Mouse (Mus musculus) liver, embryonic 12.5 days (tissue): Measurements from ENCODE around the gene Duox1. TPM values are rescaled to one million over a fixed set of nuclear protein-coding genes. Genes with fewer than 3 reads are reported as not detected.

Experiments
- ATAC-seq: fragments of 200-750 bp; cut with Nextera tagmentation; 2 replicates; pipeline ENCODE4 v1.8.0; 2017; ENCODE audit warnings: moderate number of reproducible peaks, mild to moderate bottlenecking, moderate library complexity
- H3K27ac ChIP-seq: fragments of 300-500 bp; sonication (generic); 2 replicates; pipeline ENCODE4 v1.5.1; 2016; ENCODE audit warnings: mild to moderate bottlenecking
- H3K27me3 ChIP-seq: fragments of 300-500 bp; sonication (generic); replicated peaks from 2 replicates; pipeline ENCODE4 v1.6.1; 2016; ENCODE audit warnings: mild to moderate bottlenecking, moderate library complexity
- H3K36me3 ChIP-seq: fragments of 300-500 bp; sonication (generic); 2 replicates; pipeline ENCODE4 v1.6.1; 2016; ENCODE audit warnings: mild to moderate bottlenecking, moderate library complexity
- H3K4me1 ChIP-seq: fragments of 300-500 bp; sonication (generic); 2 replicates; pipeline ENCODE4 v1.6.1; 2016
- H3K4me2 ChIP-seq: fragments of 300-500 bp; sonication (generic); 2 replicates; pipeline ENCODE4 v1.6.1; 2016; ENCODE audit warnings: mild to moderate bottlenecking, moderate library complexity
- H3K4me3 ChIP-seq: fragments of 300-500 bp; sonication (generic); 2 replicates; pipeline ENCODE4 v1.5.1; 2016; ENCODE audit warnings: mild to moderate bottlenecking, moderate library complexity
- H3K9ac ChIP-seq: fragments of 300-500 bp; sonication (generic); 2 replicates; pipeline ENCODE4 v1.6.1; 2016; ENCODE audit warnings: mild to moderate bottlenecking, moderate library complexity
- H3K9me3 ChIP-seq: fragments of 300-500 bp; sonication (generic); replicated peaks from 2 replicates; pipeline ENCODE4 v1.6.1; 2016; ENCODE audit warnings: mild to moderate bottlenecking, moderate library complexity
- WGBS: fragments of 180-500 bp; shearing (Covaris S2); methylation state at CpG from one replicate; pipeline ENCODE4 v1.1.7; 2016; ENCODE audit not compliant: insufficient replicate concordance; 5-methylcytosine and 5-hydroxymethylcytosine counted together
- polyA plus RNA-seq: library from polyadenylated mRNA; unstranded; fragments of >200 nt; fragmentation: Nextera tagmentation; extraction: Ambion mirVana; gene quantifications from 2 replicates; pipeline ENCODE4 v1.2.1, GENCODE M21; 2016

Gene Duox1
- polyA plus RNA-seq, 1 experiment from 2014 or later = not detected

DNA sequence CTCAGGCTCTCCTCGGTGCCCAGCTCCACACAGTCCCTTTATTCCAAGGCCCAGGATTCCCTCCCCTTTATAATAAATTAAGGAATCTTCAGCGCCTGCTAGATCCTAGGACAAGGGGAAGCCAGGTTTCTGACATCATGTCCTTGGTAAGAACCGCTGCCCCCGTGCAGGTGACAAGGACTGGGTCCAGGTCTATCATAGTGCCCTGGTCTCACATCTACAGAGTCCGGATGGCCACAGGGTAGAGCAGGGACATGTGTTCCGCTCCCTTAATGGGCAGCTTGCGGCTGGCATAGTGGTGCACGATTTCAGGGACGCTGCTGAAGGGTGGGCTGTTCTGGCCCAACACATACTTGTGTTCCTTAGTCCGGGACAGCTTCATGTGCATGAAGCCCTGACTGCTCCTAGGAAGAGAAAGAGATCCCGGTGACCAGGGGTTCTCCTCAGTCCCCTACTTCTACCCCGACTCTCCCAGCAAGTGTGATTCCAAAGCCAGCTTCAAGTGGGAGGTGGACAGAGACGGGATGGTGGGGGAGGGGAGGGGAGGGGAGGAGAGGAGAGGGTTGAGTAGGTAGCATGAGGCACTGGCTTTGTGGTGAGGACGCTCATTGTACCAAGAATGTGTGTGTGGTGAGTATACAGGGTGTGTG, 33.8 kb downstream of the Duox1 start:
- H3K9ac ChIP-seq = peak overlapping the region; percentile 79
- peak overlapping the region; percentile 95 for H3K4me2 ChIP-seq
- H3K36me3 ChIP-seq = peaks cover 15% of the 10 kb centered on the region
- peak overlapping the region; percentile 73 for H3K4me3 ChIP-seq
- WGBS = 17% methylated on average over 14 of the region's 14 CpGs
- no peaks in the 10 kb centered on the region for H3K9me3 ChIP-seq
- peak; percentile 68 for ATAC-seq
- peak overlapping the region; percentile 88 for H3K27ac ChIP-seq
- peaks cover 30% of the 10 kb centered on the region for H3K4me1 ChIP-seq
- peaks cover 13% of the 10 kb centered on the region; the same call in 1 of the 2 replicates for H3K27me3 ChIP-seq

DNA sequence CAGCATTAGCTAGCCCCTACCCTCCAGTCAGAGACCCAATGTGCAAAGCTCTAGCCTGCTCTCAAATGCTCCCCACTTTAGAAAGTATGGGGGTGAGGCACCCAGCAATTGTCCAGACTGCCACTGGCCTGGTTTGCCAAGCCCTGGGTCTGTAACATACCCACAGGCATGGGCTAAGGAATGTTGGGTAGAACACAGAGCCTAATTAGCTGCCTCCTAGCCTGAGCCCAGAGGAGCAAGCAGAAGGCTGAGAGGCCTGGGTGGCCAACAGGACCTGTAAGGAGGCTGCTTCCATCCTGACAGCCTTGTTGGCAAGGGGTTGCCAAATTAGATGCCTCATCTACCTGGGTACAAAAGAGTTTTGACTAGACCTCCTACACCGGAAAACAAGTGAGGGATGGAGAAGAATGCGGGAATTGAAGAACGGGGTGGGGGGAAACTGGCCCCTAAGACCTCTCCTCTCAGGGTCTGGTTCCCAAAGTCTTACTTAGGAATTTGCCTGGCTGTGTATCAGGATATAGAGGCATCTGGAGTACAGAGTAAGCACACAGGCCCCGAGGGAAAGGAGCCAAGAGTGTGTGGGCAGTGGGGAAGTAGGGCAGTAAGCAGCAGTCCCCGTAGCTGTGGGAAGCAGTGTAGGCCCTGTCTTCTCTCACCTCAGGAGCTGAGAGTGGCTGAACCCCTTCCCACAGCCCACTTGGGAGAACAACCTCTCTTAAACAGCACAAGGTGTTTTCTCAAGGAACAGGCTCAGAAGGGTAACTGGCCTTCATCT, 35.9 kb downstream of the Duox1 start:
- Histone ChIP-seq H3K9ac (no peak overlapping the region), H3K4me1 (peaks cover 30% of the 10 kb centered on the region), H3K9me3 (no peaks in the 10 kb centered on the region), H3K4me2 (no peak overlapping the region), H3K27me3 (peaks cover 8% of the 10 kb centered on the region; the same call in 1 of the 2 replicates), H3K36me3 (peaks cover 26% of the 10 kb centered on the region), H3K4me3 (no peak overlapping the region), H3K27ac (no peak overlapping the region)
- 68% methylated on average over 5 of the region's 5 CpGs for WGBS
- no peak for ATAC-seq

DNA sequence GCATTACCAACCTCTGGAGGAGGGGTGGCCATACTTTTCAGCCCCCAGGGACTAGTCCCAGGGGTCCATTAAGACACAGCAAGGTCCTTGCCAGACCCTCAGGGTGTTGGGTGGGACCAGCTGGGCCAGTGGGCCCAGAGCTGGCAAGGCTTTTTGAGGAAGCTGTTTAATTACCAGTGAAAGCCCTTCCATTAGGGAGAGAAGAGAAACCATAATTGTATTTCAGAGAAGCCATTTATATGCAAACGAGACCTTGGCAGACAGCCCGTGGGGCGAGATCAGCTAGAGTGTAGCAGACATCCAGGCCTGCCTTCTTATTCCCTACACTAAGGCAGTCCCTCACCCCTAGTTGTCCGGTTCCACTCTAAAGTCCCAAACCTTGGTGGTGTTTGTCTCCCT, 36.5 kb downstream of the Duox1 start:
- H3K9ac ChIP-seq = no peak overlapping the region
- WGBS = 76% methylated on average over 4 of the region's 4 CpGs
- no peak for ATAC-seq

DNA sequence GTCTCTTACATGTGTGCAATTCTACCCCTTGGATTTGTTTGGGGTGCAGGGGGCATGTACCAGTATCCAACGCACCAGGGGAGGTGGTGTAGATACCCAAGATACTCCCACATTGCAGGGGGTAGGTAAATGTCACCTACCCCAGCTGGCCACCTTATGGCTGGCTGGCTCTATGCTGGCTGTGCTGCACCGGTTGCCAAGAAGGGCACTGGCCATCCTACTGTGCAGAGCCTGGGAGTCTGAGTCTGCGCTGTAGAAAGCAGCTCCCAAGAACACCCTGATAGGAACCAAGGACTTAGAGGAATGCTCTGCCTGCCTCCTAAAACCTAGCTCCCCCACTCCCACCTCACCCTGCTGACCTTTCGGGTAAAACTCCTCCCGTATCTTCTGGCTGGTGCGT, 37.5 kb downstream of the Duox1 start:
- H3K27ac ChIP-seq = no peak overlapping the region
- H3K4me1 ChIP-seq = peaks cover 26% of the 10 kb centered on the region
- H3K4me3 ChIP-seq = no peak overlapping the region
- ATAC-seq = no peak
- H3K9me3 ChIP-seq = no peaks in the 10 kb centered on the region
- WGBS = 71% methylated on average over 6 of the region's 6 CpGs
- H3K4me2 ChIP-seq = no peak overlapping the region
- H3K27me3 ChIP-seq = no peaks in the 10 kb centered on the region
- H3K36me3 ChIP-seq = peaks cover 34% of the 10 kb centered on the region
- no peak overlapping the region for H3K9ac ChIP-seq

More for the DNA sequence above, 36.5 kb downstream of the Duox1 start:
- peaks cover 30% of the 10 kb centered on the region for H3K4me1 ChIP-seq
- H3K36me3 ChIP-seq = peaks cover 29% of the 10 kb centered on the region
- H3K4me2 ChIP-seq = no peak overlapping the region
- H3K27ac ChIP-seq = peak overlapping the region; percentile 43; the same call in 1 of the 2 replicates
- no peaks in the 10 kb centered on the region for H3K9me3 ChIP-seq
- peaks cover 5% of the 10 kb centered on the region; the same call in 1 of the 2 replicates for H3K27me3 ChIP-seq
- H3K4me3 ChIP-seq = no peak overlapping the region

- Histone ChIP-seq H3K4me3 (no peak overlapping the region), H3K36me3 (peaks cover 34% of the 10 kb centered on the region), H3K9ac (no peak overlapping the region), H3K27me3 (no peaks in the 10 kb centered on the region), H3K4me1 (peaks cover 22% of the 10 kb centered on the region), H3K4me2 (no peak overlapping the region), H3K27ac (no peak overlapping the region), H3K9me3 (no peaks in the 10 kb centered on the region)
- ATAC-seq = no peak
- 77% methylated on average over 8 of the region's 8 CpGs for WGBS
Measured at GRCm38 (mm10) chr2:122353765-122354164, 38.3 kb downstream of the Duox1 start.

DNA sequence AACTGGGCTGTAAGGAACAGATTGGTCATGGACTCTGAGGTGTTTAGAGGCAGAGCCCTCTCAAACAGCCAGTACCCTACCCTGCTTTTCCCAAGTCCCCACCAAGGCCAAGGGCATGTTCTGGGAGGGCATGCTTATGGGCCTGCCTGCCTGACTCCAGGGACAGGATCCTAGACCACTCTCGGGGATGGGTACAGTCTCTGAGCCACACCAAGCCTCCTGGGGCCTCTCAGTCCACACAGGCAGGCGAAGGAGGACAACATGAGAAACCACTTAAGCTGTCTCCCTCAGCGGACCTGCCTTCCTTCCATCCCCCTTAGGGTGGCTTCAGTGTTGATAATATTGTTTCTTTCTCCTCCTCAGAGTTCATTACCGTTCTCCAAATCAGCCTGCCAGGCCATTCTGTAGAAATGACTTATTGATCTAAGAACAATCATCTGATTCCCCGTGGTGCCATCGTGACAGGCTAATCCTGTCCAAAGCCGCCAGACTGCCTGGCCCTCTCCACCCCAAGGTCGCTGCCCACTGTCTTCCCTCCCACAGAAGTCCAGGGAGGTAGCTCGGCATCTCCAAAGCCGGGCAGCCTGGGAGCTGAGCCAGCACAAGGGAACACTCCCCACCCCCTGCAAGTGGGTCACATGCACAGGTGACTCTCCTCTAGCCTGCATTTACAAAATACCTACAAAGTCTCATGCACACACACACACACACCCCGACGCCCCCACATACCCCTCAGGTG, 38.9 kb downstream of the Duox1 start:
- H3K9ac ChIP-seq = no peak overlapping the region
- no peak overlapping the region for H3K4me2 ChIP-seq
- ATAC-seq = no peak
- peaks cover 34% of the 10 kb centered on the region for H3K36me3 ChIP-seq
- H3K4me1 ChIP-seq = peaks cover 17% of the 10 kb centered on the region
- no peaks in the 10 kb centered on the region for H3K9me3 ChIP-seq
- no peak overlapping the region for H3K27ac ChIP-seq
- WGBS = 77% methylated on average over 12 of the region's 12 CpGs
- H3K4me3 ChIP-seq = no peak overlapping the region
- no peaks in the 10 kb centered on the region for H3K27me3 ChIP-seq

DNA sequence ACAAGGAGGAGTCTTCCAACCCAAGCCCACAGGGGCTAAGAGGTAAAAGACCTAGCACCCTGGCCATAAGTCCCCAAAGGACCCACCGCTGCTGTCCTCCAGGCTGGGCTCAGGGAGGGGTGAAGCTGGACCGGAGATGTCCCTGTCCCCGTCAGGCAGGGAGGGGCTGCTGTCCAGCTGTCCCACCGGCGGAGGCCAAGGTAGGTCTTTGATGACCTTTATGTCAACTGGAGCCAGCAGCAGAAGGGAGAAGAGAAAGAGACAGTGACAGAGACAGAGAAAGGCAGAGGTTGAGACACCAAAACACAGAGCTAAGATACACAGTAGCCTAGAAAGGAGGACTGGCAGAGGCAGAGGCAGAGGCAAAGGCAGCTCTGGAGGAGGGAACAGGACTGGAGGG, 39.9 kb downstream of the Duox1 start:
- peaks cover 6% of the 10 kb centered on the region for H3K4me1 ChIP-seq
- no peaks in the 10 kb centered on the region for H3K27me3 ChIP-seq
- no peak overlapping the region for H3K4me2 ChIP-seq
- WGBS = 75% methylated on average over 5 of the region's 5 CpGs
- H3K9ac ChIP-seq = no peak overlapping the region
- ATAC-seq = no peak
- peaks cover 36% of the 10 kb centered on the region for H3K36me3 ChIP-seq
- no peak overlapping the region for H3K4me3 ChIP-seq
- 0 out of 2 replicates have a peak overlapping the region, but pooled peaks have one; percentile 11 for H3K27ac ChIP-seq
- H3K9me3 ChIP-seq = no peaks in the 10 kb centered on the region

DNA sequence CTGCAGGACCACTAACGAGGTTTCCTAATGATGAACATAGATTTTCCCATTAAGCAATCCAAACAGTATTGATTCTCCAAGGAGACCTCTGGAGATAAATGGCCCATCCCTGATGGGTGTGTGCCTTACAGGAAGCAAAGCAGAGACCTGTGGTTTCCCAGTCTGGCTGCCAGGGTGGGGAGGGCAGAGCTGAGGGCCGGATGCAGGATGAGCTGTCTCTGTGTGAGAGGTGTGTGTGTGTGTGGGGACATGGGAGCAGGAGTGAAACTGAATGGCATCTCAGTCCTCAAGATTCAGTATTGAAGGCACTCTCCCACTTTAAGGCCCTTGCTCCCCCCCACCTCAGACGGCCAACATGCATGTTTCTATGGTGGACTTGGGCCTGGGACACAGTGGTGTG, 40.7 kb downstream of the Duox1 start:
- H3K4me3 ChIP-seq = no peak overlapping the region
- ATAC-seq = no peak

GRCm38 (mm10) chr2:122360310-122360709, 44.8 kb downstream of the Duox1 start:
- Histone ChIP-seq H3K9me3 (no peaks in the 10 kb centered on the region), H3K36me3 (peaks cover 42% of the 10 kb centered on the region), H3K4me2 (no peak overlapping the region), H3K4me3 (no peak overlapping the region), H3K27ac (no peak overlapping the region), H3K9ac (no peak overlapping the region), H3K4me1 (peaks cover 37% of the 10 kb centered on the region), H3K27me3 (no peaks in the 10 kb centered on the region)
- WGBS = 79% methylated on average over 6 of the region's 6 CpGs
- ATAC-seq = no peak

More for the DNA sequence above, 40.7 kb downstream of the Duox1 start:
- WGBS = 58% methylated on average over 3 of the region's 3 CpGs
- Histone ChIP-seq H3K4me2 (no peak overlapping the region), H3K4me1 (0 out of 2 replicates have a peak, but pooled peaks cover 5% of the 10 kb centered on the region), H3K27ac (no peak overlapping the region), H3K9me3 (no peaks in the 10 kb centered on the region), H3K27me3 (no peaks in the 10 kb centered on the region), H3K9ac (no peak overlapping the region), H3K36me3 (peaks cover 38% of the 10 kb centered on the region)

- H3K4me3 ChIP-seq = no peak overlapping the region
- no peaks in the 10 kb centered on the region for H3K27me3 ChIP-seq
- WGBS = 72% methylated on average over 6 of the region's 6 CpGs
- H3K9ac ChIP-seq = no peak overlapping the region
- H3K36me3 ChIP-seq = peaks cover 33% of the 10 kb centered on the region
- peaks cover 46% of the 10 kb centered on the region for H3K4me1 ChIP-seq
- no peaks in the 10 kb centered on the region for H3K9me3 ChIP-seq
- H3K4me2 ChIP-seq = no peak overlapping the region
- ATAC-seq = no peak
- H3K27ac ChIP-seq = no peak overlapping the region
Measured at GRCm38 (mm10) chr2:122361181-122361580, 45.7 kb downstream of the Duox1 start.

DNA sequence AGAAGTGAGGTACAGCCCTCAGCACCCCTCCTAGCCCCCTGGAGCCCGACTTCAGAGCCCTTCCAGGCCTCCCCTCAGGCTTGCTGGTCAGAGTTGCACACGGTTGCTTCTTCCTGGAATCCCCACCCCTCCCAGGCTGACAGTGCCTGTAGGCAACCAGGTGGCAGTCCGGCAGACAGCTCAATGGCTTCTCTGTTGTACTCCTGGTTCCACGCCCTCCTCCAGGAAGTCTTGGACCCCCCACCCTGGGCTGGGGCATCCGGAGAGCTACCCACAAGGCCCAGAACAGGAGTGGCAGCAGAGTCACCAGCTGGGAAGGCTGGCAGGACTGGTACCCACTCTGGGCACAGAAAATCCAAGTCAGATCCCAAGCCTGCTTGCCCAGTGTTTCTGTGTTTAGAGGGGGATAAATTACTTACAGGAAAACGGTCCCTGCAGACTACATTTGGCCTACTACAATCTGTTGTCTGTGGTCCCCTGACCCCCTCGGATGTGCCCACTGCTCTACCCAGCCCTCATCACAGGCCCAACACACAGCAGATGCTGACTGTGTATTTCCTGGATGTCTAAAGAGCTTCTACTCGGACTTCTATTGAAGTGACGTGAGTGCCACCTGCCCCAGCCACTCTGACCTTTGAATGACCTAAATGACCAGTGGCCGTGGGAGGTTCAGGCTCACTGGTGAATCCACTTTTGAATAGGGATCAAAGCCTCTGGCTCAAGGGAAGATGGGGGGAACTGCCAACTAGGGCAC, 46.6 kb downstream of the Duox1 start:
- Histone ChIP-seq H3K9me3 (no peaks in the 10 kb centered on the region), H3K27ac (no peak overlapping the region), H3K9ac (peak overlapping the region; percentile 2; the same call in 1 of the 2 replicates), H3K27me3 (no peaks in the 10 kb centered on the region), H3K4me3 (no peak overlapping the region), H3K4me1 (peaks cover 54% of the 10 kb centered on the region), H3K4me2 (no peak overlapping the region), H3K36me3 (peaks cover 28% of the 10 kb centered on the region)
- 65% methylated on average over 10 of the region's 10 CpGs for WGBS
- no peak for ATAC-seq
